Mouse (Mus musculus) inflammation-experienced regulatory T-cells, adult 16 weeks (primary cell): ENCODE measurements around the gene Rrp8. TPM values are rescaled to one million over a fixed set of nuclear protein-coding genes. Genes with fewer than 3 reads are reported as not detected.

ENCODE experiments used
- polyA plus RNA-seq: library from polyadenylated mRNA; unstranded; fragments of 100-300 nt; shearing (Covaris generic); gene quantifications from one replicate; pipeline ENCODE4 v1.2.1, GENCODE M21; 2017

Gene Rrp8
- polyA plus RNA-seq: 40.5 TPM

GRCm38 (mm10) chr7:105736911-105737521, at the start of gene Rrp8:
Rrp8 (minus strand) TSS chr7:105737385.

GRCm38 (mm10) chr7:105751491-105752433, 14.6 kb upstream of the Rrp8 start, which contains the start of gene Tpp1:
Tpp1 (minus strand) TSS chr7:105752235.

GRCm38 (mm10) chr7:105743926-105744590, 6.9 kb upstream of the Rrp8 start, which contains the start of gene Taf10:
Taf10 (minus strand) TSS chr7:105744361.

DNA sequence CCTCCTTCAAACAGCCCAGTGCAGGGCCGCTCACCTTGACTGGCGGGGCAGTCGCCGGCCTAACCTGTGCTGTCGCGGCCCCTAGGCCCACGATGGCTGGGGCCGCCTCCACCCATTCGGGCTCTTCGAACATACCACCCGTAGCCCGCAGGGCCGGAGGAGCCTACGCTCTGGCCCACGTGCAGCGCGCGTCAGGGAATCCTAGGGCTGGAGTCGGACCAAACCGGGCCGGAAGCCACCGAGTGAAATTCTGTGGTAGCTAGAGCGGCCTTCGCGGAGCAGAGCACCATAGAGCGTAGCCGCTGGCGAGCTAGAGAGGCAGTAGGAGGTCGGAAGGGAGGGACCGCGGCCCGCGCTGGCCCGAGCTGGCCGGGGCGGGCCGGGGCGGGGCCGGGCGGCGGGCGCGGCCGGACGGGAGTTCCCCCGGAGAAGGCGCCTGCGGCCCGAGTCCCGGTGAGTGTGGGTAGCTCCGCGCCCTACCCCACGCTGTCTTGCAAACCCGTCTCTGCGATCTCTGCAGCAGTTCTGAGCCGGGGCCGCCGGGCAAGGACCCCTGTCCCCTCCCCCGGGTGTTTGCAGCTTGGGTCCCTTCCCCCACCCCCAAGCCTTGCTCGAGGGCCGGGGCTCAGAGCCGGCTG, 802 bp downstream of the Rrp8 start, which contains the start of gene Ilk:
Ilk (plus strand) TSS at position 329 of the 638 bp plus-strand sequence.

Other genes starting within 250 kb of the Rrp8 start
- gene Smpd1, start 183.0 kb downstream of the Rrp8 start, polyA plus RNA-seq: 46.6 TPM
- 11.6 TPM for gene Apbb1, start 155.7 kb downstream of the Rrp8 start, polyA plus RNA-seq
- gene Hpx, start 137.2 kb downstream of the Rrp8 start, polyA plus RNA-seq: not detected
- 2.1 TPM for gene Trim3, start 103.8 kb downstream of the Rrp8 start, polyA plus RNA-seq
- 209 TPM for gene Timm10b, start 97.3 kb downstream of the Rrp8 start, polyA plus RNA-seq
- 25.8 TPM for gene Arfip2, start 97.0 kb downstream of the Rrp8 start, polyA plus RNA-seq
- gene Gm45799, start 96.8 kb downstream of the Rrp8 start, polyA plus RNA-seq: 8.0 TPM
- 2.4 TPM for gene Dnhd1, start 86.6 kb downstream of the Rrp8 start, polyA plus RNA-seq
- gene Ilk, start 793 bp downstream of the Rrp8 start, polyA plus RNA-seq: 230 TPM
- gene Taf10, start 7.0 kb upstream of the Rrp8 start, polyA plus RNA-seq: 20.5 TPM
- gene Tpp1, start 14.8 kb upstream of the Rrp8 start, polyA plus RNA-seq: 138 TPM
- not detected for gene Dchs1, start 50.3 kb upstream of the Rrp8 start, polyA plus RNA-seq
- gene Mrpl17, start 73.7 kb upstream of the Rrp8 start, polyA plus RNA-seq: 145 TPM
- 297 TPM for gene Gm4070, start 216.6 kb upstream of the Rrp8 start, polyA plus RNA-seq